ENCODE assay signal across 8 mouse cellular contexts in genomic region chr2:26639838-26640830, GRCm38 (mm10). TPM values are rescaled to one million over a fixed set of nuclear protein-coding genes. Genes with fewer than 3 reads are reported as not detected.
DNase-seq lines count a peak whose midpoint lies in the region; ATAC-seq and TF ChIP-seq lines count a peak whose summit lies in the region.

No protein-coding gene starts in this region.

- H3K27ac ChIP-seq in MEL (ENCODE audit: control insufficient read depth, low read depth, low read length) = peak overlapping the region; percentile 90
- H3K27ac ChIP-seq in cerebellum, adult 2 months (ENCODE audit: insufficient read depth, low read length) = peak overlapping the region; percentile 74
- peak overlapping the region; percentile 87 for H3K27ac ChIP-seq in forebrain, postnatal 0 days (ENCODE audit: low read depth, low read length)
- H3K27ac ChIP-seq in layer of hippocampus, adult 2 months = peak overlapping the region; percentile 94
- peak overlapping the region; percentile 83 for H3K27ac ChIP-seq in neural tube, embryonic 15.5 days (replicated peaks)

- peak; percentile 77 to 97 (median 97) for TF ChIP-seq CTCF in MEL (IDR thresholded peaks at IDR 0.05 in 2 of 3, conservative IDR thresholded peaks at IDR 0.05 in 1 of 3; ENCODE audit: control insufficient read depth in 1 of 3, insufficient read depth in 1 of 3, low read depth in 2 of 3, low read length in 3 of 3, poor library complexity in 1 of 3, severe bottlenecking in 1 of 3)
- TF ChIP-seq CTCF in cerebellum, adult 2 months (IDR thresholded peaks at IDR 0.05; ENCODE audit: borderline replicate concordance, insufficient read depth, low read depth, low read length) = peak; percentile 84
- TF ChIP-seq CTCF in forebrain, postnatal 0 days (IDR thresholded peaks at IDR 0.05; ENCODE audit: low read depth) = peak; percentile 98
- peak; percentile 99 for TF ChIP-seq CTCF in layer of hippocampus, adult 2 months (conservative IDR thresholded peaks at IDR 0.05)
- TF ChIP-seq CTCF in lung, adult 2 months (IDR thresholded peaks at IDR 0.05; ENCODE audit: insufficient read depth, low read length) = peak; percentile 75

- H3K27me3 ChIP-seq in MEL (ENCODE audit: control insufficient read depth in 1 of 2, insufficient read depth in 2 of 2, low read length in 2 of 2) = no peaks in the 10 kb centered on the region
- no peaks in the 10 kb centered on the region for H3K27me3 ChIP-seq in cerebellum, adult 2 months (ENCODE audit: control insufficient read depth, insufficient read depth, low read length)
- no peaks in the 10 kb centered on the region for H3K27me3 ChIP-seq in forebrain, postnatal 0 days (ENCODE audit: insufficient read depth, low read length)
- H3K27me3 ChIP-seq in neural tube, embryonic 15.5 days (replicated peaks) = no peaks in the 10 kb centered on the region

- DNase-seq in MEL (ENCODE audit: low read depth, low spot score) = peak; percentile 96
- peak; percentile 94 to 98 for DNase-seq in cerebellum, adult 2 months
- peak; percentile 98 for DNase-seq in forebrain, postnatal 0 days
- peak; percentile 99 for DNase-seq in heart, postnatal 4 days
- peak; percentile 93 to 97 for DNase-seq in layer of hippocampus, adult 2 months (ENCODE audit: low spot score in 2 of 2)
- DNase-seq in lung, adult 2 months = peak; percentile 98
- peak; percentile 99 for DNase-seq in testis, postnatal 10 days (ENCODE audit: low spot score)

- peaks cover 25% of the 10 kb centered on the region for H3K79me2 ChIP-seq in MEL (ENCODE audit: control insufficient read depth, insufficient read depth, low read length, poor library complexity)

- peaks cover 0 to 27% of the 10 kb centered on the region in 2 experiments; a peak in 2 of 4 replicates for H3K4me1 ChIP-seq in MEL (ENCODE audit: control insufficient read depth in 1 of 2, insufficient read depth in 2 of 2, low read length in 2 of 2)
- H3K4me1 ChIP-seq in cerebellum, adult 2 months (ENCODE audit: control insufficient read depth, insufficient read depth, low read length) = peaks cover 25% of the 10 kb centered on the region
- H3K4me1 ChIP-seq in forebrain, postnatal 0 days (ENCODE audit: insufficient read depth) = peaks cover 6% of the 10 kb centered on the region
- peaks cover 11% of the 10 kb centered on the region for H3K4me1 ChIP-seq in lung, adult 2 months (ENCODE audit: control insufficient read depth, insufficient read depth, low read length)
- peaks cover 39% of the 10 kb centered on the region for H3K4me1 ChIP-seq in neural tube, embryonic 15.5 days

- H3K9me3 ChIP-seq in MEL (replicated peaks; ENCODE audit: insufficient read depth, low read length) = no peaks in the 10 kb centered on the region
- no peaks in the 10 kb centered on the region for H3K9me3 ChIP-seq in forebrain, postnatal 0 days (ENCODE audit: low read length)
- H3K9me3 ChIP-seq in neural tube, embryonic 15.5 days (replicated peaks) = no peaks in the 10 kb centered on the region

- TF ChIP-seq EP300 in MEL (IDR thresholded peaks at IDR 0.05; ENCODE audit: low read depth in 1 of 2, low read length in 2 of 2) = 0 out of 4 replicates have a peak, but pooled peaks of 1 of the 2 experiments have one; percentile 9

- 5% methylated on average over 49 of the region's 49 CpGs for WGBS in cerebellum, adult 2 months
- WGBS in forebrain, postnatal 0 days = 5% methylated on average over 49 of the region's 49 CpGs
- 5% methylated on average over 49 of the region's 49 CpGs for WGBS in lung, adult 2 months
- 5% methylated on average over 49 of the region's 49 CpGs for WGBS in neural tube, embryonic 15.5 days

- peak overlapping the region; percentile 82 to 98 for H3K4me3 ChIP-seq in MEL (ENCODE audit: control insufficient read depth in 1 of 2, insufficient read depth in 1 of 2, low read depth in 2 of 2, low read length in 2 of 2)
- H3K4me3 ChIP-seq in cerebellum, adult 2 months (replicated peaks; ENCODE audit: insufficient read depth, low read depth, low read length) = peak overlapping the region; percentile 99
- H3K4me3 ChIP-seq in forebrain, postnatal 0 days (ENCODE audit: low read depth, low read length) = peak overlapping the region; percentile 68
- peak overlapping the region; percentile 96 for H3K4me3 ChIP-seq in layer of hippocampus, adult 2 months
- H3K4me3 ChIP-seq in lung, adult 2 months (replicated peaks; ENCODE audit: extremely low read depth, low read depth, low read length) = peak overlapping the region; percentile 86
- peak overlapping the region; percentile 83 for H3K4me3 ChIP-seq in neural tube, embryonic 15.5 days (replicated peaks)

- peak; percentile 92 to 97 for TF ChIP-seq POLR2A in MEL (IDR thresholded peaks at IDR 0.05; ENCODE audit: control insufficient read depth in 1 of 2, insufficient read depth in 1 of 2, low read depth in 1 of 2, low read length in 2 of 2, poor library complexity in 1 of 2)
- peak; percentile 88 for TF ChIP-seq POLR2A in cerebellum, adult 2 months (IDR thresholded peaks at IDR 0.05; ENCODE audit: borderline replicate concordance, insufficient read depth, low read length)
- TF ChIP-seq POLR2A in lung, adult 2 months (IDR thresholded peaks at IDR 0.05; ENCODE audit: borderline replicate concordance, extremely low read depth, low read depth, low read length) = peak; percentile 97

- no peak for TF ChIP-seq RAD21 in MEL (IDR thresholded peaks at IDR 0.05; ENCODE audit: low read depth, low read length)

- peak; percentile 93 for ATAC-seq in forebrain, postnatal 0 days
- ATAC-seq in neural tube, embryonic 15.5 days (ENCODE audit: low FRiP score) = peak; percentile 84

- H3K36me3 ChIP-seq in MEL (ENCODE audit: control insufficient read depth in 1 of 2, insufficient read depth in 2 of 2, low read length in 2 of 2) = peaks cover 14 to 17% of the 10 kb centered on the region in 2 experiments
- peaks cover 32% of the 10 kb centered on the region for H3K36me3 ChIP-seq in forebrain, postnatal 0 days (ENCODE audit: insufficient read depth)
- peaks cover 29% of the 10 kb centered on the region for H3K36me3 ChIP-seq in neural tube, embryonic 15.5 days

- peak overlapping the region; percentile 98 for H3K9ac ChIP-seq in MEL (ENCODE audit: control insufficient read depth, low read depth, low read length, poor library complexity, severe bottlenecking)
- H3K9ac ChIP-seq in forebrain, postnatal 0 days = peak overlapping the region; percentile 91
- H3K9ac ChIP-seq in neural tube, embryonic 15.5 days (replicated peaks) = peak overlapping the region; percentile 88

- H3K4me2 ChIP-seq in forebrain, postnatal 0 days (ENCODE audit: low read depth) = peak overlapping the region; percentile 61
- H3K4me2 ChIP-seq in neural tube, embryonic 15.5 days = peak overlapping the region; percentile 72

TF ChIP-seq in MEL, 35 proteins besides CTCF, POLR2A, EP300 and RAD21 (continues in another document):
- TF ChIP-seq CHD2 (IDR thresholded peaks at IDR 0.05; ENCODE audit: low read length) (no peak), ELF1 (IDR thresholded peaks at IDR 0.05; ENCODE audit: low read depth, low read length) (peak; percentile 61), ZC3H11A (IDR thresholded peaks at IDR 0.05; ENCODE audit: low read depth, low read length) (no peak), MXI1 (IDR thresholded peaks at IDR 0.05; ENCODE audit: low read depth, low read length) (peak; percentile 84)

RNA-seq across cellular contexts. Expression of gene Fam69b, which starts 11.9 kb away (rescaled TPM):
- total RNA-seq in MEL (2012; rRNA removed) = 0.33 and 0.42 TPM in 2 replicates
- under 1 TPM in 1 of 2 experiments, not detected in 1; 0.67 TPM for polyA plus RNA-seq in MEL (2012; ENCODE audit: insufficient read depth in 1 of 2, insufficient read length in 2 of 2, low read depth in 1 of 2, low replicate concordance in 2 of 2, missing spikeins in 1 of 2)
- polyA plus RNA-seq in cerebellum, adult 2 months (2012; rRNA removed) = 147 and 155 TPM in 2 replicates
- total RNA-seq in forebrain, postnatal 0 days (2014; rRNA removed) = 193 and 214 TPM in 2 replicates
- 143 TPM in 2 replicates for polyA plus RNA-seq in forebrain, postnatal 0 days (2015; fragmentation: Nextera tagmentation; extraction: Ambion mirVana)
- 1 to 10 TPM; 6.1 to 7.0 TPM for total RNA-seq in heart, postnatal 4 days (2021)
- total RNA-seq in layer of hippocampus, adult 2 months (2021) = 10 to 100 TPM; 70.3 to 72.6 TPM
- polyA plus RNA-seq in lung, adult 2 months (2012; rRNA removed) = 13.1 and 15.1 TPM in 2 replicates
- 121 and 145 TPM in 2 replicates for polyA plus RNA-seq in neural tube, embryonic 15.5 days (2015; fragmentation: Nextera tagmentation; extraction: Ambion mirVana)

RNA-seq across cellular contexts. Expression of gene Lcn4, which starts 30.9 kb away (rescaled TPM):
- not detected in 2 replicates for total RNA-seq in MEL (2012; rRNA removed)
- polyA plus RNA-seq in MEL (2012; ENCODE audit: insufficient read depth in 1 of 2, insufficient read length in 2 of 2, low read depth in 1 of 2, low replicate concordance in 2 of 2, missing spikeins in 1 of 2) = not detected
- not detected in 2 replicates for polyA plus RNA-seq in cerebellum, adult 2 months (2012; rRNA removed)
- not detected in 2 replicates for total RNA-seq in forebrain, postnatal 0 days (2014; rRNA removed)
- not detected in 2 replicates for polyA plus RNA-seq in forebrain, postnatal 0 days (2015; fragmentation: Nextera tagmentation; extraction: Ambion mirVana)
- total RNA-seq in heart, postnatal 4 days (2021) = not detected
- total RNA-seq in layer of hippocampus, adult 2 months (2021) = not detected
- polyA plus RNA-seq in lung, adult 2 months (2012; rRNA removed) = 0.16 TPM in 1 of 2 replicates, not detected in the other
- polyA plus RNA-seq in neural tube, embryonic 15.5 days (2015; fragmentation: Nextera tagmentation; extraction: Ambion mirVana) = not detected in 2 replicates

RNA-seq across cellular contexts. Expression of gene Agpat2, which starts 35.9 kb away (rescaled TPM):
- total RNA-seq in MEL (2012; rRNA removed) = 21.0 and 22.3 TPM in 2 replicates
- 10 to 100 TPM in 1 of 2 experiments, not detected in 1; 42.4 TPM for polyA plus RNA-seq in MEL (2012; ENCODE audit: insufficient read depth in 1 of 2, insufficient read length in 2 of 2, low read depth in 1 of 2, low replicate concordance in 2 of 2, missing spikeins in 1 of 2)
- polyA plus RNA-seq in cerebellum, adult 2 months (2012; rRNA removed) = 2.1 and 2.6 TPM in 2 replicates
- total RNA-seq in forebrain, postnatal 0 days (2014; rRNA removed) = 7.8 and 10.0 TPM in 2 replicates
- 4.8 and 6.2 TPM in 2 replicates for polyA plus RNA-seq in forebrain, postnatal 0 days (2015; fragmentation: Nextera tagmentation; extraction: Ambion mirVana)
- 10 to 100 TPM; 23.9 to 25.4 TPM for total RNA-seq in heart, postnatal 4 days (2021)
- total RNA-seq in layer of hippocampus, adult 2 months (2021) = 1 to 10 TPM; 1.6 to 2.5 TPM
- polyA plus RNA-seq in lung, adult 2 months (2012; rRNA removed) = 106 and 134 TPM in 2 replicates
- 5.5 and 13.6 TPM in 2 replicates for polyA plus RNA-seq in neural tube, embryonic 15.5 days (2015; fragmentation: Nextera tagmentation; extraction: Ambion mirVana)

RNA-seq across cellular contexts. Expression of gene Gm20532, which starts 53.7 kb away (rescaled TPM):
- total RNA-seq in MEL (2012; rRNA removed) = 0.15 TPM in 1 of 2 replicates, not detected in the other
- not detected for polyA plus RNA-seq in MEL (2012; ENCODE audit: insufficient read depth in 1 of 2, insufficient read length in 2 of 2, low read depth in 1 of 2, low replicate concordance in 2 of 2, missing spikeins in 1 of 2)
- not detected in 2 replicates for polyA plus RNA-seq in cerebellum, adult 2 months (2012; rRNA removed)
- not detected in 2 replicates for total RNA-seq in forebrain, postnatal 0 days (2014; rRNA removed)
- not detected in 2 replicates for polyA plus RNA-seq in forebrain, postnatal 0 days (2015; fragmentation: Nextera tagmentation; extraction: Ambion mirVana)
- total RNA-seq in heart, postnatal 4 days (2021) = not detected
- not detected for total RNA-seq in layer of hippocampus, adult 2 months (2021)
- polyA plus RNA-seq in lung, adult 2 months (2012; rRNA removed) = not detected in 2 replicates
- not detected in 2 replicates for polyA plus RNA-seq in neural tube, embryonic 15.5 days (2015; fragmentation: Nextera tagmentation; extraction: Ambion mirVana)

Comparison
In these comparisons a context has a peak if more than half of its experiments do, and no peak if none do; other contexts are left out.
1. Peak in every context shown above with its lines: DNase-seq, ATAC-seq, H3K4me3 ChIP-seq and H3K27ac ChIP-seq.